Comparison of ENCODE assay signal across 22 mouse cellular contexts in genomic region chr10:60268738-60269137, GRCm38 (mm10). TPM values are rescaled to one million over a fixed set of nuclear protein-coding genes. Genes with fewer than 3 reads are reported as not detected.
A peak's percentile ranks its signal among the peaks of the same experiment; 100 is the strongest.
DNase-seq lines count a peak whose midpoint lies in the region; ATAC-seq and TF ChIP-seq lines count a peak whose summit lies in the region.
"Had no signal": no experiment of that assay in that cellular context is flagged by ENCODE, and none has a peak within 500 bp of the region (broad histone marks: within the 10 kb centered on the region; RNA-seq: fewer than 3 reads in every experiment).

No protein-coding gene starts in this region.

- no peak for TF ChIP-seq POLR2A in bone marrow macrophage, adult 2 months (IDR thresholded peaks at IDR 0.05; ENCODE audit: borderline replicate concordance, low read depth, low read length)

- H3K36me3 ChIP-seq in heart, embryonic 12.5 days, result no peaks in the 10 kb centered on the region
- no peaks in the 10 kb centered on the region for H3K36me3 ChIP-seq in stomach, embryonic 16.5 days (ENCODE audit: control insufficient read depth, insufficient read depth, low read length)
- H3K36me3 ChIP-seq in forebrain, postnatal 0 days (ENCODE audit: insufficient read depth), result no peaks in the 10 kb centered on the region
- H3K36me3 ChIP-seq: embryonic facial prominence, embryonic 10.5 days; heart, embryonic 10.5 days; heart, embryonic 15.5 days; hindbrain, embryonic 13.5 days had no signal

- TF ChIP-seq CTCF in bone marrow macrophage, adult 2 months (IDR thresholded peaks at IDR 0.05; ENCODE audit: low read depth, low read length), result no peak
- no peak for TF ChIP-seq CTCF in forebrain, postnatal 0 days (IDR thresholded peaks at IDR 0.05; ENCODE audit: low read depth)

- H3K9me3 ChIP-seq in heart, embryonic 12.5 days (replicated peaks), result no peaks in the 10 kb centered on the region
- H3K9me3 ChIP-seq in stomach, embryonic 16.5 days (replicated peaks; ENCODE audit: control insufficient read depth, low read length), result no peaks in the 10 kb centered on the region
- H3K9me3 ChIP-seq in forebrain, postnatal 0 days (ENCODE audit: low read length), result no peaks in the 10 kb centered on the region
- H3K9me3 ChIP-seq: embryonic facial prominence, embryonic 10.5 days; forebrain, embryonic 13.5 days; heart, embryonic 10.5 days; heart, embryonic 15.5 days; hindbrain, embryonic 13.5 days had no signal

- 81% methylated on average over 11 of the region's 11 CpGs for WGBS in heart, embryonic 12.5 days
- WGBS in stomach, embryonic 16.5 days, result 90% methylated on average over 10 of the region's 11 CpGs
- 95% methylated on average over 10 of the region's 11 CpGs for WGBS in forebrain, postnatal 0 days

- H3K9ac ChIP-seq in heart, embryonic 12.5 days, result no peak overlapping the region
- H3K9ac ChIP-seq in stomach, embryonic 16.5 days (ENCODE audit: low read length), result no peak overlapping the region
- H3K9ac ChIP-seq in forebrain, postnatal 0 days, result no peak overlapping the region
- H3K9ac ChIP-seq: forebrain, embryonic 13.5 days; heart, embryonic 15.5 days; hindbrain, embryonic 13.5 days had no signal

- peaks cover 24% of the 10 kb centered on the region for H3K4me1 ChIP-seq in heart, embryonic 12.5 days (replicated peaks)
- peaks cover 48% of the 10 kb centered on the region for H3K4me1 ChIP-seq in bone marrow macrophage, adult 2 months (ENCODE audit: control insufficient read depth, insufficient read depth, low read length)
- H3K4me1 ChIP-seq in stomach, embryonic 16.5 days (ENCODE audit: control insufficient read depth, insufficient read depth, low read length), result peaks cover 13% of the 10 kb centered on the region; the same call in 1 of the 2 replicates
- no peaks in the 10 kb centered on the region for H3K4me1 ChIP-seq in forebrain, postnatal 0 days (ENCODE audit: insufficient read depth)
- H3K4me1 ChIP-seq: hindbrain, embryonic 13.5 days had no signal

- no peak for ATAC-seq in heart, embryonic 12.5 days (ENCODE audit: insufficient number of reproducible peaks, low FRiP score)
- peak; percentile 68 for ATAC-seq in monocyte, adult 5-6 weeks (replicated peaks; ENCODE audit: insufficient number of reproducible peaks, low FRiP score, low TSS enrichment, poor library complexity, severe bottlenecking)
- no peak for ATAC-seq in stomach, embryonic 16.5 days (ENCODE audit: insufficient read depth, low FRiP score)
- ATAC-seq in forebrain, postnatal 0 days, result no peak
- ATAC-seq: activated CD4-positive, CD25-positive, alpha-beta regulatory T cell, adult 4 months; forebrain, embryonic 13.5 days; Patski had no signal

- H3K27me3 ChIP-seq in heart, embryonic 12.5 days (replicated peaks), result no peaks in the 10 kb centered on the region
- no peaks in the 10 kb centered on the region for H3K27me3 ChIP-seq in stomach, embryonic 16.5 days (ENCODE audit: control insufficient read depth, insufficient read depth, low read length)
- H3K27me3 ChIP-seq in forebrain, postnatal 0 days (ENCODE audit: insufficient read depth, low read length), result no peaks in the 10 kb centered on the region
- H3K27me3 ChIP-seq: CH12.LX; forebrain, embryonic 13.5 days; heart, embryonic 15.5 days; hindbrain, embryonic 13.5 days; Patski had no signal

- no peak overlapping the region for H3K4me2 ChIP-seq in heart, embryonic 12.5 days
- H3K4me2 ChIP-seq in stomach, embryonic 16.5 days (ENCODE audit: low read depth, low read length), result no peak overlapping the region
- H3K4me2 ChIP-seq in forebrain, postnatal 0 days (ENCODE audit: low read depth), result no peak overlapping the region
- H3K4me2 ChIP-seq: forebrain, embryonic 13.5 days; heart, embryonic 15.5 days; hindbrain, embryonic 13.5 days had no signal

- DNase-seq in heart, adult 11 months, result peak; percentile 88
- DNase-seq in urinary bladder, adult 2 months (ENCODE audit: low spot score), result no peak
- DNase-seq in frontal cortex, postnatal 10 days (ENCODE audit: low spot score in 2 of 2), result no peak
- DNase-seq in forebrain, postnatal 0 days, result no peak
- DNase-seq: cerebellum, adult 18-20 months; cerebellum, adult 9-11 months; gastrocnemius, postnatal 14 days; heart, adult 18-20 months; heart, postnatal 14 days had no signal

- H3K4me3 ChIP-seq in heart, embryonic 12.5 days, result no peak overlapping the region
- H3K4me3 ChIP-seq in bone marrow macrophage, adult 2 months (ENCODE audit: insufficient read depth, low read length), result peak overlapping the region; percentile 31; the same call in 1 of the 2 replicates
- no peak overlapping the region for H3K4me3 ChIP-seq in stomach, embryonic 16.5 days (replicated peaks; ENCODE audit: low read length)
- H3K4me3 ChIP-seq in forebrain, postnatal 0 days (ENCODE audit: low read depth, low read length), result no peak overlapping the region
- H3K4me3 ChIP-seq: embryonic facial prominence, embryonic 10.5 days; forebrain, embryonic 13.5 days; heart, embryonic 10.5 days; heart, embryonic 15.5 days; hindbrain, embryonic 13.5 days had no signal

- H3K27ac ChIP-seq in heart, embryonic 12.5 days (ENCODE audit: poor library complexity, severe bottlenecking), result no peak overlapping the region
- H3K27ac ChIP-seq in bone marrow macrophage, adult 2 months (ENCODE audit: insufficient read depth, low read depth, low read length), result peak overlapping the region; percentile 98
- H3K27ac ChIP-seq in stomach, embryonic 16.5 days (ENCODE audit: low read length), result peak overlapping the region; percentile 56
- no peak overlapping the region for H3K27ac ChIP-seq in forebrain, postnatal 0 days (ENCODE audit: low read depth, low read length)
- H3K27ac ChIP-seq: embryonic facial prominence, embryonic 10.5 days; forebrain, embryonic 13.5 days; hindbrain, embryonic 13.5 days; hindbrain, postnatal 0 days had no signal

RNA-seq across cellular contexts. Expression of gene Psap, which starts 8.7 kb away (rescaled TPM):
- 95.6 and 100.0 TPM in 2 replicates for polyA plus RNA-seq in heart, embryonic 12.5 days (2016; fragmentation: Nextera tagmentation; extraction: Ambion mirVana)
- 4,392 and 4,568 TPM in 2 replicates for polyA plus RNA-seq in bone marrow macrophage, adult 2 months (2012; ENCODE audit: insufficient read depth, insufficient read length, missing spikeins)
- 1,204 to 1,488 TPM (median 1,482 TPM) in 3 replicates for total RNA-seq in monocyte, adult 5-6 weeks (2017)
- 194 and 198 TPM in 2 replicates for polyA plus RNA-seq in stomach, embryonic 16.5 days (2015; fragmentation: Nextera tagmentation; extraction: Ambion mirVana)
- 1,531 and 1,599 TPM in 2 replicates for polyA plus RNA-seq in urinary bladder, adult 2 months (2012; rRNA removed)
- total RNA-seq in forebrain, postnatal 0 days (2014; rRNA removed), result 577 and 690 TPM in 2 replicates
- 229 and 259 TPM in 2 replicates for polyA plus RNA-seq in forebrain, postnatal 0 days (2015; fragmentation: Nextera tagmentation; extraction: Ambion mirVana)

RNA-seq across cellular contexts. Expression of gene Chst3, which starts 49.7 kb away (rescaled TPM):
- polyA plus RNA-seq in heart, embryonic 12.5 days (2016; fragmentation: Nextera tagmentation; extraction: Ambion mirVana), result 0.69 and 0.72 TPM in 2 replicates
- polyA plus RNA-seq in bone marrow macrophage, adult 2 months (2012; ENCODE audit: insufficient read depth, insufficient read length, missing spikeins), result 0.75 and 0.80 TPM in 2 replicates
- 6.9 to 10.5 TPM (median 8.1 TPM) in 3 replicates for total RNA-seq in monocyte, adult 5-6 weeks (2017)
- 2.0 and 2.1 TPM in 2 replicates for polyA plus RNA-seq in stomach, embryonic 16.5 days (2015; fragmentation: Nextera tagmentation; extraction: Ambion mirVana)
- 0.58 and 0.77 TPM in 2 replicates for polyA plus RNA-seq in urinary bladder, adult 2 months (2012; rRNA removed)
- 3.9 and 5.6 TPM in 2 replicates for total RNA-seq in forebrain, postnatal 0 days (2014; rRNA removed)
- polyA plus RNA-seq in forebrain, postnatal 0 days (2015; fragmentation: Nextera tagmentation; extraction: Ambion mirVana), result 0.33 and 0.61 TPM in 2 replicates

Comparison
In these comparisons a context has a peak if more than half of its experiments do, and no peak if none do; other contexts are left out.
1. H3K27ac ChIP-seq: peak in bone marrow macrophage, adult 2 months (single experiment) and stomach, embryonic 16.5 days (single experiment); none in heart, embryonic 12.5 days (single experiment) and forebrain, postnatal 0 days (single experiment).